Mouse (Mus musculus): ENCODE data around the gene Map1s. TPM values are rescaled to one million over a fixed set of nuclear protein-coding genes. Genes with fewer than 3 reads are reported as not detected.

Map1s gene
- total RNA-seq, 1 experiment, result 60.8 TPM

GRCm38 (mm10) chr8:70896316-70897020, 9.3 kb upstream of the Map1s start:
- TF ChIP-seq CHD2 (IDR thresholded peaks at IDR 0.05; ENCODE audit: low read depth, low read length) (no peak), HCFC1 (IDR thresholded peaks at IDR 0.05; ENCODE audit: borderline replicate concordance, insufficient read depth, low read length) (no peak), MAFK (IDR thresholded peaks at IDR 0.05; ENCODE audit: insufficient read depth, low read depth, low read length) (no peak), ZNF384 (IDR thresholded peaks at IDR 0.05; ENCODE audit: low read depth, low read length) (no peak), ZC3H11A (IDR thresholded peaks at IDR 0.05; ENCODE audit: borderline replicate concordance, low read depth, low read length) (no peak)
- in situ Hi-C loops (cut with MboI; ENCODE audit: low sequenced_read_pairs in 2 of 2, unreplicated experiment in 2 of 2), result no loop called here
- H3K9ac ChIP-seq (ENCODE audit: insufficient read depth, low read depth, low read length, poor library complexity, severe bottlenecking), result peak overlapping the region; percentile 100
- peaks cover 4 to 13% of the 10 kb centered on the region in 2 experiments; a peak in 3 of 4 replicates for H3K4me1 ChIP-seq (ENCODE audit: control insufficient read depth in 2 of 2, insufficient read depth in 2 of 2, low read length in 2 of 2, poor library complexity in 1 of 2)
- DNase-seq (ENCODE audit: low read depth, low spot score), result no peak
- H3K36me3 ChIP-seq (ENCODE audit: control insufficient read depth, insufficient read depth, low read length, poor library complexity, severe bottlenecking), result peaks cover 30% of the 10 kb centered on the region
- no peaks in the 10 kb centered on the region for H3K9me3 ChIP-seq (ENCODE audit: control insufficient read depth, insufficient read depth, low read depth, low read length)
- peak overlapping the region; percentile 66 to 98 for H3K4me3 ChIP-seq (ENCODE audit: insufficient read depth in 1 of 2, low read depth in 1 of 2, low read length in 2 of 2, poor library complexity in 1 of 2, severe bottlenecking in 1 of 2)
- H3K27ac ChIP-seq (ENCODE audit: insufficient read depth, low read depth, low read length, poor library complexity, severe bottlenecking), result peak overlapping the region; percentile 96

- Histone ChIP-seq H3K4me1 (ENCODE audit: control insufficient read depth in 2 of 2, insufficient read depth in 2 of 2, low read length in 2 of 2, poor library complexity in 1 of 2) (peaks cover 0 to 11% of the 10 kb centered on the region in 2 experiments; a peak in 1 of 4 replicates), H3K27ac (ENCODE audit: insufficient read depth, low read depth, low read length, poor library complexity, severe bottlenecking) (peak within 1 kb of the TSS; percentile 96), H3K9me3 (ENCODE audit: control insufficient read depth, insufficient read depth, low read depth, low read length) (no peaks in the 10 kb centered on the region), H3K36me3 (ENCODE audit: control insufficient read depth, insufficient read depth, low read length, poor library complexity, severe bottlenecking) (peaks cover 30% of the 10 kb centered on the region), H3K4me3 (ENCODE audit: insufficient read depth in 1 of 2, low read depth in 1 of 2, low read length in 2 of 2, poor library complexity in 1 of 2, severe bottlenecking in 1 of 2) (peak within 1 kb of the TSS; percentile 82 to 98), H3K9ac (ENCODE audit: insufficient read depth, low read depth, low read length, poor library complexity, severe bottlenecking) (peak within 1 kb of the TSS; percentile 100)
- in situ Hi-C loops (cut with MboI; ENCODE audit: low sequenced_read_pairs in 2 of 2, unreplicated experiment in 2 of 2), result no loop called here
- TF ChIP-seq CHD2 (IDR thresholded peaks at IDR 0.05; ENCODE audit: low read depth, low read length) (peak; percentile 84), HCFC1 (IDR thresholded peaks at IDR 0.05; ENCODE audit: borderline replicate concordance, insufficient read depth, low read length) (peak; percentile 88), ZC3H11A (IDR thresholded peaks at IDR 0.05; ENCODE audit: borderline replicate concordance, low read depth, low read length) (no peak), ZNF384 (IDR thresholded peaks at IDR 0.05; ENCODE audit: low read depth, low read length) (no peak)
- peak; percentile 97 for DNase-seq (ENCODE audit: low read depth, low spot score)
These were observed 8.6 kb upstream of the Map1s start, which contains the start of gene Rpl18a for GRCm38 (mm10) chr8:70897021-70897680. Gene Rpl18a, minus strand, starts transcription at chr8:70897412.

DNA sequence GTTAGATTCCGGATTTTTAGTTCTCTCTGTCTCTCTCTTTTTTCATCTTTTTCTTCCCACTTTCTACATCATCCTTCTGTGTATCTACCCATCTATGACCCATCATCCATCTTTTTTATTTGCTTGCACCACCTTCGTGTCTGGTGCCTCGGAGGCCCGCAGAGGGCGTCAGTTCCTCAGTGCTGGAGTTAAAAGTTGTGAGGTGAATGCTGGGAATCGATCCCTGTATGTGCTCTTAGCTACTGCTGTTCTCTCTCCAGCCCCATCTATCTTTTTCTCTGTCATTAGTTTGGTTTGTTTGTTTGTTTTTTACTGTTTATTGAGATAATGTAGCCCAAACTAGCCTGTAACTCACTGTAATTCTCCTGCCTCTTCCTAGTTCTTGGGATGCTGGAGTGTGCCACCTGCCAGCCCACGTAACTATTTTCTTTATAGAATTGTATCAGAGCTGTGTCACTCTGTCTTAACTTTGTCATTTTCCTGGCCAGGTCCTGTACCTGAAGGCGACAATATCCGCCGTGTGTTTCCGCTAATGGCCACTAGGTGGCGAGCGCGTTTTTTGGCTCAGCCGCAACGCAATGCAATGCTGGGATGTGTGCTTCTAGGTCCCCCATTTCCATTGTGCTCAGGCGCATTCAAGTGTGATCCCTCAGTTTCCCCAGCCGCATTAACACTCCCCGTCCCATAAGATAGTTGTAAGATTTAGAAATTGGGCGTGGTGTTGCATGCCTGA, 7.9 kb upstream of the Map1s start:
- Histone ChIP-seq H3K9ac (ENCODE audit: insufficient read depth, low read depth, low read length, poor library complexity, severe bottlenecking) (peak overlapping the region; percentile 90), H3K27ac (ENCODE audit: insufficient read depth, low read depth, low read length, poor library complexity, severe bottlenecking) (peak overlapping the region; percentile 67; the same call in 1 of the 2 replicates), H3K9me3 (ENCODE audit: control insufficient read depth, insufficient read depth, low read depth, low read length) (no peaks in the 10 kb centered on the region), H3K36me3 (ENCODE audit: control insufficient read depth, insufficient read depth, low read length, poor library complexity, severe bottlenecking) (peaks cover 30% of the 10 kb centered on the region), H3K4me1 (ENCODE audit: control insufficient read depth in 2 of 2, insufficient read depth in 2 of 2, low read length in 2 of 2, poor library complexity in 1 of 2) (peaks cover 0 to 11% of the 10 kb centered on the region in 2 experiments; a peak in 1 of 4 replicates), H3K4me3 (ENCODE audit: insufficient read depth in 1 of 2, low read depth in 1 of 2, low read length in 2 of 2, poor library complexity in 1 of 2, severe bottlenecking in 1 of 2) (peak overlapping the region; percentile 76 to 82)
- in situ Hi-C loops (cut with MboI; ENCODE audit: low sequenced_read_pairs in 2 of 2, unreplicated experiment in 2 of 2), result no loop called here
- peak; percentile 44 for TF ChIP-seq ZC3H11A (IDR thresholded peaks at IDR 0.05; ENCODE audit: borderline replicate concordance, low read depth, low read length)
- TF ChIP-seq CHD2 (IDR thresholded peaks at IDR 0.05; ENCODE audit: low read depth, low read length), result no peak
- no peak for TF ChIP-seq ZNF384 (IDR thresholded peaks at IDR 0.05; ENCODE audit: low read depth, low read length)
- peak; percentile 69 for DNase-seq (ENCODE audit: low read depth, low spot score)

DNA sequence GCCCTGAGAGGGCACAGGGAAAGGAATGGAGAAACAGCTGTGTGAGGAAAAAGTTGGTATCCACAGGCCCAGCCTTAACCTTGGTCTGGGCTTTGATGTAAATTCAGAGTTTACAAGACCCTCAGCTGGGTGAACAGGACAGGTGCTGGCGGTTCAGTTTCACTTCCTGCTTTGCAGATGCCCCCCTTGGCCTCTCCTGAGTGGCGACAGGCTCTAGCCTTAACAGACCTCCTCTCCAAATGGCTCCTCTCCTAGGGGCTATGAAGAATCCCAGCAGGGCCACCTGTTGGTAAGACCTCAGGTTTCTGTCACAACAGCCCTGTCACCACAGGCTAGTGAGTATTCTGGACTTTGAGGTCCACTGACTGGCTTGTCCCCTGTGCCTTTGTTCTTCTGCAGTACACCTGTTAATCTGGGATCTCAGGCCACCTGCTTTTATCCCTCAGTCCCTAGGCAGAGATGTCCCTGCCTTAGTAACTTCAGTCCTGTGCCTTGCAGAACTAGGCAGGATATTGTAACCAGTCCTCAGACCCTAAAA, 7.0 kb upstream of the Map1s start:
- Histone ChIP-seq H3K9me3 (ENCODE audit: control insufficient read depth, insufficient read depth, low read depth, low read length) (no peaks in the 10 kb centered on the region), H3K36me3 (ENCODE audit: control insufficient read depth, insufficient read depth, low read length, poor library complexity, severe bottlenecking) (peaks cover 27% of the 10 kb centered on the region), H3K27ac (ENCODE audit: insufficient read depth, low read depth, low read length, poor library complexity, severe bottlenecking) (no peak overlapping the region), H3K4me3 (ENCODE audit: insufficient read depth in 1 of 2, low read depth in 1 of 2, low read length in 2 of 2, poor library complexity in 1 of 2, severe bottlenecking in 1 of 2) (peak overlapping the region in 1 of 2 experiments; percentile 31; a peak in 1 of 4 replicates), H3K9ac (ENCODE audit: insufficient read depth, low read depth, low read length, poor library complexity, severe bottlenecking) (peak overlapping the region; percentile 59), H3K4me1 (ENCODE audit: control insufficient read depth in 2 of 2, insufficient read depth in 2 of 2, low read length in 2 of 2, poor library complexity in 1 of 2) (peaks cover 0 to 8% of the 10 kb centered on the region in 2 experiments; a peak in 1 of 4 replicates)
- TF ChIP-seq ZNF384 (IDR thresholded peaks at IDR 0.05; ENCODE audit: low read depth, low read length) (no peak), MAFK (IDR thresholded peaks at IDR 0.05; ENCODE audit: insufficient read depth, low read depth, low read length) (no peak), ZC3H11A (IDR thresholded peaks at IDR 0.05; ENCODE audit: borderline replicate concordance, low read depth, low read length) (no peak), CHD2 (IDR thresholded peaks at IDR 0.05; ENCODE audit: low read depth, low read length) (no peak), HCFC1 (IDR thresholded peaks at IDR 0.05; ENCODE audit: borderline replicate concordance, insufficient read depth, low read length) (no peak)
- in situ Hi-C loops (cut with MboI; ENCODE audit: low sequenced_read_pairs in 2 of 2, unreplicated experiment in 2 of 2), result no loop called here
- DNase-seq (ENCODE audit: low read depth, low spot score), result no peak

Data from ES-E14 (cell line).